Mouse (Mus musculus): ENCODE measurements around the gene Xrcc1. TPM values are rescaled to one million over a fixed set of nuclear protein-coding genes. Genes with fewer than 3 reads are reported as not detected.
"Not testable (repeated sequence)": the region's sequence is repeated elsewhere in the genome, so short reads cannot be mapped to it uniquely, and the experiment has no call there.

Xrcc1 gene
- polyA plus RNA-seq, 1 experiment from 2014 or later, result 66.6 TPM

DNA sequence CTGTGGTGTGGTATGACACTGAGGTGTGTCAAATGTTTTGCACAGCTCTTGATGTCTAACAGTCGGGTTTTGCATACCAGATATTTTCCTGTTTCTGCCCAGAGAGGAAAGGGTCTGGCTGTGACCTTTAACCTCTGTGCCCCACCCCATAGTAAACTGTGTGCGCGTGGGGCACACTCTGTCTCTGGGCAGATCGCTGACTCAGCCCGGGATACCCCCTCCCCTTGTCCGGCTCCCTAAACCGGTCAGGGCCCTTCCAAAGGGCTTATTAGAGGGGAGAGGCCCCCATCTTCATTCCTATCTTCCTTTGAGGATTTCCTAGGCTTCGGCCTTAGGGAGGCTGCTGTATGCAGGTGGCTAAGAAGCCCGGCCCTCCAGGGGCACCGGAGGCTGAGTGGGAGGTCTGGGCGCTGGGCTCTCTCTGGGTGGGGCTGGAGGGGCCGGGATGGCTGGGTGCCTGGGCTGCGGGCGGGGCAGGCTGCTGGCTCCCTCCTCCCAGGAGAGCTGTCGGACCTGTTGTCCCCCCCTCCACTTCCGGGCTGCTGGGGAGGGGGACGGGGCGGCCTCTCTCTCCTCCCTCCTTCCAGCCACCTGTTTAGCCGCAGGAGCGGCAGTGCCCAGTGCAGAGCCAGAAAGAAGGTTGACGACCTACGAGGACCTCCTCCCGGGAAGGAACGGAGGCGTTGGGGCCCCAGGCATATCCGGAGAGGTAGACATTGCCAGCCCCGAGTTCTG lies 64.2 kb downstream of the Xrcc1 start, which contains the start of gene Phldb3:
TSS of gene Phldb3 (plus strand) at position 620 of the 735 bp plus-strand sequence.
- ATAC-seq, result peak; percentile 11; the same call in 1 of the 2 replicates
- Histone ChIP-seq H3K4me2 (ENCODE audit: low read length) (peak within 1 kb of the TSS; percentile 48), H3K9me3 (replicated peaks; ENCODE audit: control insufficient read depth, low read length) (no peaks in the 10 kb centered on the region), H3K9ac (ENCODE audit: low read length) (peak within 1 kb of the TSS; percentile 35; the same call in 1 of the 2 replicates), H3K4me1 (ENCODE audit: control insufficient read depth, insufficient read depth, low read length) (peaks cover 10% of the 10 kb centered on the region; the same call in 1 of the 2 replicates), H3K27me3 (replicated peaks; ENCODE audit: control insufficient read depth, insufficient read depth, low read length) (peaks cover 39% of the 10 kb centered on the region), H3K4me3 (ENCODE audit: low read depth, low read length) (peak within 1 kb of the TSS; percentile 29), H3K36me3 (ENCODE audit: control insufficient read depth, insufficient read depth, low read length) (no peaks in the 10 kb centered on the region), H3K27ac (ENCODE audit: low read depth, low read length) (no peak within 1 kb of the TSS)
- DNase-seq (ENCODE audit: low spot score), result no peak
- 3% methylated on average over 24 of the region's 27 CpGs for WGBS

- Histone ChIP-seq H3K4me2 (ENCODE audit: low read length) (peak overlapping the region; percentile 48), H3K9me3 (replicated peaks; ENCODE audit: control insufficient read depth, low read length) (no peaks in the 10 kb centered on the region), H3K36me3 (ENCODE audit: control insufficient read depth, insufficient read depth, low read length) (no peaks in the 10 kb centered on the region), H3K4me1 (ENCODE audit: control insufficient read depth, insufficient read depth, low read length) (peaks cover 10% of the 10 kb centered on the region; the same call in 1 of the 2 replicates), H3K27me3 (replicated peaks; ENCODE audit: control insufficient read depth, insufficient read depth, low read length) (peaks cover 39% of the 10 kb centered on the region), H3K27ac (ENCODE audit: low read depth, low read length) (no peak overlapping the region), H3K4me3 (ENCODE audit: low read depth, low read length) (peak overlapping the region; percentile 29), H3K9ac (ENCODE audit: low read length) (peak overlapping the region; percentile 35; the same call in 1 of the 2 replicates)
- under 1% methylated on average over 36 of the region's 36 CpGs for whole genome bisulfite sequencing
- peak; percentile 59 for DNase-seq (ENCODE audit: low spot score)
- ATAC-seq, result peak; percentile 45
These were observed 64.9 kb downstream of the Xrcc1 start for GRCm38 (mm10) chr7:24610879-24611494.

DNA sequence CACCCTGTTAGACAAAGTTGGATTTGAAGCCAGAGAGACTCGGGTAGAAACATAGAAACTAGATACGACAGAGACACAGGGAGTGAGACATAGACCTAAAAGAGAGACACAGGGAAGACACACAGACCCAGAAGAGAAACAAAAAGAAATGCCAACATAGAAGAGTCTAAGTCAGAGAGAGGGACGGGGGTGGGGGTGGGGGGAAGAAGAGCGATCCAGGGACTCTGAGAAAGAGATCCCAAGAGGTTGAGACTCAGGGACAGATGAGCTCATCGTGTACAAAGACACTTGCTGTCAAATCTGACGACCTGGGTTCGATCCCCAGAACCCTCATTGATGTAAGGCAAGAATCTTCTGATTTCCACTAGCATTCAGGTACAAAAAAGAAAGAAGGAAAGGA lies 65.6 kb downstream of the Xrcc1 start:
- no peak for ATAC-seq
- Histone ChIP-seq H3K27ac (ENCODE audit: low read depth, low read length) (no peak overlapping the region), H3K27me3 (replicated peaks; ENCODE audit: control insufficient read depth, insufficient read depth, low read length) (peaks cover 39% of the 10 kb centered on the region), H3K4me3 (ENCODE audit: low read depth, low read length) (no peak overlapping the region), H3K4me1 (ENCODE audit: control insufficient read depth, insufficient read depth, low read length) (peaks cover 10% of the 10 kb centered on the region; the same call in 1 of the 2 replicates), H3K9ac (ENCODE audit: low read length) (no peak overlapping the region), H3K4me2 (ENCODE audit: low read length) (peak overlapping the region; percentile 48), H3K36me3 (ENCODE audit: control insufficient read depth, insufficient read depth, low read length) (no peaks in the 10 kb centered on the region), H3K9me3 (replicated peaks; ENCODE audit: control insufficient read depth, low read length) (no peaks in the 10 kb centered on the region)
- DNase-seq (ENCODE audit: low spot score), result no peak
- 16% methylated on average over 7 of the region's 7 CpGs for WGBS

- Histone ChIP-seq H3K9ac (ENCODE audit: low read length) (no peak overlapping the region), H3K4me1 (ENCODE audit: control insufficient read depth, insufficient read depth, low read length) (peaks cover 10% of the 10 kb centered on the region; the same call in 1 of the 2 replicates), H3K4me3 (ENCODE audit: low read depth, low read length) (no peak overlapping the region), H3K9me3 (replicated peaks; ENCODE audit: control insufficient read depth, low read length) (no peaks in the 10 kb centered on the region), H3K27me3 (replicated peaks; ENCODE audit: control insufficient read depth, insufficient read depth, low read length) (peaks cover 39% of the 10 kb centered on the region), H3K36me3 (ENCODE audit: control insufficient read depth, insufficient read depth, low read length) (no peaks in the 10 kb centered on the region), H3K4me2 (ENCODE audit: low read length) (0 out of 2 replicates have a peak overlapping the region, but pooled peaks have one; percentile 3), H3K27ac (ENCODE audit: low read depth, low read length) (no peak overlapping the region)
- ATAC-seq (no peak), DNase-seq (ENCODE audit: low spot score) (no peak)
- WGBS, result 3% methylated on average over 27 of the region's 27 CpGs
These were observed 66.3 kb downstream of the Xrcc1 start for GRCm38 (mm10) chr7:24612308-24612910.

DNA sequence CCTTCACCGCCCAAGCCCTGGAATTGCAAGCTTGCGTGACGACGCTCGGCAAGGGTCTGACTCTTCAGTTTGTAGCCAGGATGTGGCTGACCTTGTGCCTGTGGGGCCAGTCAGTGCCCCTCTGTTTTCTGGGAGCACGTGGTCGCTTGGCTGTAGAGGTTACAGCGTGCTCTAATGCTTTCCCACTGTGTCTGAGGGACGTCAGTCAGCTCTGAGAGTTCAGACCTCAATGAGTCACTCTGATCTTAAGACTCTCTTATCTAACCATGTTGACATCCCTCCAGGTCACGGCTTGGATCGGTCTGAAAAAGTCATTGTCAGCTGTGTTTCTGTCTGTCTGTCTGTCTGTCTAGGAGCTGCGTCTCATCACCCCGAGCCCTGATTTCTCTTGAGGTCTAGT lies 68.7 kb downstream of the Xrcc1 start:
- H3K4me3 ChIP-seq (ENCODE audit: low read depth, low read length), result no peak overlapping the region
- no peaks in the 10 kb centered on the region for H3K36me3 ChIP-seq (ENCODE audit: control insufficient read depth, insufficient read depth, low read length)
- ATAC-seq (no peak), DNase-seq (ENCODE audit: low spot score) (no peak)
- H3K4me1 ChIP-seq (ENCODE audit: control insufficient read depth, insufficient read depth, low read length), result peaks cover 10% of the 10 kb centered on the region; the same call in 1 of the 2 replicates
- 78% methylated on average over 13 of the region's 13 CpGs for WGBS
- H3K9me3 ChIP-seq (replicated peaks; ENCODE audit: control insufficient read depth, low read length), result no peaks in the 10 kb centered on the region
- H3K27me3 ChIP-seq (replicated peaks; ENCODE audit: control insufficient read depth, insufficient read depth, low read length), result peaks cover 34% of the 10 kb centered on the region
- no peak overlapping the region for H3K4me2 ChIP-seq (ENCODE audit: low read length)
- no peak overlapping the region for H3K27ac ChIP-seq (ENCODE audit: low read depth, low read length)
- H3K9ac ChIP-seq (ENCODE audit: low read length), result no peak overlapping the region

GRCm38 (mm10) chr7:24617763-24618162 lies 71.7 kb downstream of the Xrcc1 start:
- H3K36me3 ChIP-seq (ENCODE audit: control insufficient read depth, insufficient read depth, low read length), result no peaks in the 10 kb centered on the region
- H3K27me3 ChIP-seq (replicated peaks; ENCODE audit: control insufficient read depth, insufficient read depth, low read length), result peaks cover 8% of the 10 kb centered on the region
- no peak overlapping the region for H3K4me2 ChIP-seq (ENCODE audit: low read length)
- ATAC-seq, result no peak
- WGBS, result 79% methylated on average over 8 of the region's 8 CpGs
- 0 out of 2 replicates have a peak, but pooled peaks cover 2% of the 10 kb centered on the region for H3K9me3 ChIP-seq (replicated peaks; ENCODE audit: control insufficient read depth, low read length)
- H3K4me3 ChIP-seq (ENCODE audit: low read depth, low read length), result no peak overlapping the region
- no peak overlapping the region for H3K27ac ChIP-seq (ENCODE audit: low read depth, low read length)
- DNase-seq (ENCODE audit: low spot score), result no peak
- no peaks in the 10 kb centered on the region for H3K4me1 ChIP-seq (ENCODE audit: control insufficient read depth, insufficient read depth, low read length)
- H3K9ac ChIP-seq (ENCODE audit: low read length), result no peak overlapping the region

DNA sequence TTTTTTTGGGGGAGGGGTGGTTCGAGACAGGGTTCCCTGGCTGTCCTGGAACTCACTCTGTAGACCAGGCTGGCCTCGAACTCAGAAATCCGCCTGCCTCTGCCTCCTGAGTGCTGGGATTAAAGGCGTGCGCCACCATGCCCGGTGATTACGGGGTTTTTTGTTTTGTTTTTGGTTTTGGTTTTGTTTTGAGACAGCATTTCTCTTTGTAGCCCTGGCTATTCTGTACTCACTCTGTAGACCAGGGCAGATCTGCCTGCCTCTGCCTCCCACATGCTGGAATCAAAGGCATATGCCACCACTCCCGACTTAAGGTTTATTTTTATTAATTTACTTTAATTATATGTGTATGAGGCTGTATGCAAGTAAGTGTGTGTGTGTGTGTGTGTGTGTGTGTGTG lies 72.3 kb downstream of the Xrcc1 start:
- H3K4me3 ChIP-seq (ENCODE audit: low read depth, low read length); H3K27me3 ChIP-seq (replicated peaks; ENCODE audit: control insufficient read depth, insufficient read depth, low read length); H3K9ac ChIP-seq (ENCODE audit: low read length); H3K9me3 ChIP-seq (replicated peaks; ENCODE audit: control insufficient read depth, low read length); H3K36me3 ChIP-seq (ENCODE audit: control insufficient read depth, insufficient read depth, low read length); H3K27ac ChIP-seq (ENCODE audit: low read depth, low read length); H3K4me2 ChIP-seq (ENCODE audit: low read length); ATAC-seq; H3K4me1 ChIP-seq (ENCODE audit: control insufficient read depth, insufficient read depth, low read length); DNase-seq (ENCODE audit: low spot score): not testable (repeated sequence)
- WGBS, result 88% methylated on average over 8 of the region's 8 CpGs

DNA sequence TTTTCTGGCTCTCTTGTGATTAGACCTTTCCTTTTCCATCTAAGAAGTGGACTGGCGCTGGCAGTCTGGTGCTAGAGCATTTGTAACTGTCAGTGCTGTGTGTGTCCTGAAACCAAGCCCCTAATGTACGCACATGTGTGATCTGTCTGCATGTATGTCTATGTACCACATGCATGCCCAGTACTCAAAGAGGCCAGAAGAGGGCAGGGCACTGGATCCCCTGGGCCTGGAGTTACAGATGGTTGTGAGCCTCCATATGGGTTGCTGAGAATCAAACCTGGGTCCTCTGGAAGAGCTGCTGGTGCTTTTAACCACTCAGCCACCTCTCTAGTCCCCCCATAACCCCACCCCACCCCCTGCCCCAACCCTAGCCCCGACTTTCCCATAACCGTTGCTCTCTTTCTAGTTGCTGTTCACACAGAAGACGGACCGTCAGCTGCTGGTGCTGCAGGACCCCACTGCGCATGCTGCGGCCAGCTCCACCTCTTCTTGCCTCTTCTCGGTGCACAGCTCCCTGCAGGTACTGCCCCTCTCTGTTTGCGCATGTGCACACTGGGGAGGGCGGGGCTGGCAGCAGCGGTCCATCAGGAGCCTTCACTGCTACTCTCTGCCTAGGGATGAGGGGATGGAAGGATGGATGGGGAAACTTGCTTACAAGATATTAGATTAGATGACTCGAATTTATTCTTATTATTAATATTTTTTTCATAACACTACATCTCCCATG lies 73.7 kb downstream of the Xrcc1 start:
- no peaks in the 10 kb centered on the region for H3K27me3 ChIP-seq (replicated peaks; ENCODE audit: control insufficient read depth, insufficient read depth, low read length)
- H3K27ac ChIP-seq (ENCODE audit: low read depth, low read length), result no peak overlapping the region
- no peak for DNase-seq (ENCODE audit: low spot score)
- H3K9me3 ChIP-seq (replicated peaks; ENCODE audit: control insufficient read depth, low read length), result 0 out of 2 replicates have a peak, but pooled peaks cover 2% of the 10 kb centered on the region
- ATAC-seq, result no peak
- no peak overlapping the region for H3K9ac ChIP-seq (ENCODE audit: low read length)
- 54% methylated on average over 13 of the region's 13 CpGs for WGBS
- H3K4me2 ChIP-seq (ENCODE audit: low read length), result no peak overlapping the region
- no peaks in the 10 kb centered on the region for H3K4me1 ChIP-seq (ENCODE audit: control insufficient read depth, insufficient read depth, low read length)
- no peak overlapping the region for H3K4me3 ChIP-seq (ENCODE audit: low read depth, low read length)
- no peaks in the 10 kb centered on the region for H3K36me3 ChIP-seq (ENCODE audit: control insufficient read depth, insufficient read depth, low read length)

Data from forebrain, embryonic 14.5 days (tissue).